Mouse (Mus musculus) brain, adult 2 months (tissue): ENCODE results near the gene Lcor.

Source experiments
- DNase-seq: peaks from one replicate; pipeline ENCODE4 v3.0.0; 2011; ENCODE audit warnings: low read depth, low spot score

Lcor gene

GRCm38 (mm10) chr19:41482190-41482908 lies at the start of gene Lcor:
Lcor (plus strand) TSS chr19:41482637.
- DNase-seq: peak; percentile 89

GRCm38 (mm10) chr19:41435366-41435765 lies 47.1 kb upstream of the Lcor start:
- no peak for DNase-seq

GRCm38 (mm10) chr19:41436461-41436860 lies 46.0 kb upstream of the Lcor start:
- no peak for DNase-seq

GRCm38 (mm10) chr19:41438953-41439352 lies 43.5 kb upstream of the Lcor start:
- peak; percentile 83 for DNase-seq

GRCm38 (mm10) chr19:41441446-41441845 lies 41.0 kb upstream of the Lcor start:
- DNase-seq: no peak

- DNase-seq: peak; percentile 29
These were observed 40.4 kb upstream of the Lcor start for GRCm38 (mm10) chr19:41441911-41442607.

- peak; percentile 64 for DNase-seq
These were observed 39.8 kb upstream of the Lcor start for GRCm38 (mm10) chr19:41442608-41442969.

- DNase-seq: no peak
These were observed 37.9 kb upstream of the Lcor start for GRCm38 (mm10) chr19:41444491-41444890.

GRCm38 (mm10) chr19:41445013-41445610 lies 37.3 kb upstream of the Lcor start:
- no peak for DNase-seq

GRCm38 (mm10) chr19:41445723-41446122 lies 36.7 kb upstream of the Lcor start:
- no peak for DNase-seq

- no peak for DNase-seq
These were observed 35.3 kb upstream of the Lcor start for GRCm38 (mm10) chr19:41447166-41447565.

GRCm38 (mm10) chr19:41447760-41448159 lies 34.7 kb upstream of the Lcor start:
- no peak for DNase-seq

GRCm38 (mm10) chr19:41449415-41450075 lies 32.9 kb upstream of the Lcor start:
- no peak for DNase-seq

GRCm38 (mm10) chr19:41452166-41452565 lies 30.3 kb upstream of the Lcor start:
- DNase-seq: no peak

GRCm38 (mm10) chr19:41454601-41455000 lies 27.8 kb upstream of the Lcor start:
- no peak for DNase-seq

GRCm38 (mm10) chr19:41455091-41455626 lies 27.3 kb upstream of the Lcor start:
- DNase-seq: peak; percentile 12

- DNase-seq: no peak
These were observed 25.3 kb upstream of the Lcor start for GRCm38 (mm10) chr19:41457181-41457580.

GRCm38 (mm10) chr19:41462166-41462735 lies 20.2 kb upstream of the Lcor start:
- no peak for DNase-seq

GRCm38 (mm10) chr19:41463841-41464240 lies 18.6 kb upstream of the Lcor start:
- DNase-seq: no peak

GRCm38 (mm10) chr19:41466475-41466874 lies 16.0 kb upstream of the Lcor start:
- no peak for DNase-seq

- no peak for DNase-seq
These were observed 8.8 kb upstream of the Lcor start for GRCm38 (mm10) chr19:41473566-41474135.
